Mouse (Mus musculus) right cerebral cortex, postnatal 36 days (tissue): ENCODE measurements at regions not wholly inside any gene's neighbourhood (a gene's known extent, or its start where the extent isn't known, plus 50 kb on each side); places are given as distances from the start of the nearest gene placed in this dataset.

Experiments used
- DNase-seq, 2 experiments: peaks; one replicate each; pipeline ENCODE4 v3.0.0; 2022; ENCODE audit warnings: low spot score in 2 of 2, mixed read lengths in 1 of 2

DNA sequence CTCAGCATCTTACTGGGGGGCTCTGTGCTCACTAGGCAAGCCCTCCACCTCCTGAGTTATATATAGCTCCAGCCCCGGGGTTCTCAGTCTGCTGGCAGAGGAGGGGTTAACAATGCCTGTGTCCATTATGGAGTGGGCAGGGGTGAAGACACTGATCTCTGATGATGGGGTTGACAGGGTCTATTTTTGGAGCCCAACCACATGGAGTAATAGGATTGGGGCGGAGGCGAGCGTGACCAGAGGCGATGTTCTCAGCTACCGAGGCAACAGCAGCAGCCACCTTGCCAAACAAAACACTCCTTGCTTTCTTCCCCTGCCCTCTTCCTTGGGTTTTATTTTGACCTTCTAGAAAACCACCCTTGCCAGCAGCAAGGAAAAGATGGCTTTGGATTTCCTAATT lies 141.1 kb upstream of the Gli2 start:
- DNase-seq, result no peak

DNA sequence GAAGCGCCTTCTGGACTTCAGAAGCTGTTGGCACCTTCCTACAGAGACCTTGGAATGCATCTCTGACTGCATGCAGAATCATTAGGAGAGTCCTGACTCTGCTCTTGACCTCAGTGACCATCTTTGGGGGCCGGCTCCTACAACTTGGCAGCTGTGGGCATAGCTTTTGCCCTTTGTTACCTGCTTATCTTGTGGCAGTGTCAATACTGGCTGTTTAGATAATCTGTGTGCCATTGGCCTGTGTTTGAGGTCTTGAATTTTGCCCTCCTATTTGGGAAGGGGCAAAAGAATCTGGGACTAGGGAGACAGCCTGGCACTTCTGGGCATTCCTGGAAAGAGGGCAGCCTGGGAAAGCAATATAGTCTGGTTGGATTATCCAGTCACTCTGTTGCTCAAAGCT lies 137.8 kb upstream of the Gli2 start:
- DNase-seq, result no peak

DNA sequence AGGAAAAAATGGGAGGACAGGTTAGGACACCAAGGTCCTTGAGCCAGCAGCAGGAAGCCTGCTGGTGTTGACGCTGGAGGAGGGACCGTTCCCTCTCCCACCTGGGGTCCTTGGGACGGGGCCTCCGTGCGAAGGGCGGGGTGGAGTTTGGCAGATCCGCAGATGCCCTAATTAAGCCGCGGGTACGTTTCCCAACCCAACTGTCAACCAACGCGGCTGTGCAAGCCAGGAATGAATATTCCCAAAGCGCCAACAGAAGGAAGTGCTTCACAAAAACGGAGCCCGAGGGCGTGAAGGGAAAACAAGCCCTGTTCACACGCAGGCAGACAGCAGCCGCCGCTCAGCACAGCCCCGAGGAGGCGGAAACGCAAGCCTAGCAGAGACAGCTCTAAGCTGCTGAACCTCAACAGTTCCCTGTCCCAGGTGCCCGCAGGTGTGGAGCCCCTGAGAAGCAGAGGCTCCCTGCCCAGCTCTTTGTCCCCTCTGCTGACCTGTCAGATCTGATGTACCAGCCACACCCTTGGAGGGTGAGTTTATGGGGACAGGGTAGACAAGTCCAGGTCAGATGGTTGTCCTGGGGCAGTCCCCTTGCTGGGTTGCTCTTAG lies 136.1 kb upstream of the Gli2 start:
- peak; percentile 70 to 73 for DNase-seq

DNA sequence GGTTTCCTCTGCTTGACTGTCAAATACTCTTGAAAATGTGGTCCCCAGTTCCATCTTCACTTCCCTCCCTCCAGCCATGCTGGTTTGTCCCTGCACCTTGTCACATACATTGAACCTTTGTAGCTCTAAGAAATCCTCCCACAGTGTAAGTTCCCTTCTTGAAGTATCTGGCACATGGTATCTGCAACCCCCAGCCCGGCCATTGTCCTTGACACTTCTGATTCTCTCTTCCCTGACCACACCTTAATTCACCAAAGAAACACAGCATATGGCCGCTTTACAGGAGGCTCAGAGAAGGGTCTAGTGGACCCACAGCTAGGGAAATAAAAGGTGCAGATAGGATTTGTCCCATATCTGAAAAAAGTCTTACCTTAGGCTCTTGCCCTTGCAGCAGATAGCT lies 133.9 kb upstream of the Gli2 start:
- no peak for DNase-seq

DNA sequence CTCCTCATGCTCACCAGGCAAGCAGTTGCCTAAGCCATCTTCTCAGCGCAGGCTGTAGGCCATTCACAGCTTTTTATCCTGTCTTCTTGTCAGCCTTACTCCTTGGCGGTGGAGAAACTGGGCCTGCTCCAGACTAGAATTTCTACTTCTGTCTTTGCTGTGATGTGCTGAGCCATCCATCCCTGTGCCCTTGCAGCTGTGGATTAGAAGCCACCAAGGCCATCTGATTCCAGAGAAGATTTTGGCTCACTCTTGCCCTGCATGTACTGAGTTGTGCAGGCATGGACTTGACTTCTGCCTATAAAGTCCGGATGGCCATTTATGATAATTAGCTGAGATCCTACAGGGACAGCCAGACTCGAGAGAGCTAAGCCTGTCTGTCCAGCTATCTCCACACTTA lies 133.4 kb upstream of the Gli2 start:
- DNase-seq, result no peak

DNA sequence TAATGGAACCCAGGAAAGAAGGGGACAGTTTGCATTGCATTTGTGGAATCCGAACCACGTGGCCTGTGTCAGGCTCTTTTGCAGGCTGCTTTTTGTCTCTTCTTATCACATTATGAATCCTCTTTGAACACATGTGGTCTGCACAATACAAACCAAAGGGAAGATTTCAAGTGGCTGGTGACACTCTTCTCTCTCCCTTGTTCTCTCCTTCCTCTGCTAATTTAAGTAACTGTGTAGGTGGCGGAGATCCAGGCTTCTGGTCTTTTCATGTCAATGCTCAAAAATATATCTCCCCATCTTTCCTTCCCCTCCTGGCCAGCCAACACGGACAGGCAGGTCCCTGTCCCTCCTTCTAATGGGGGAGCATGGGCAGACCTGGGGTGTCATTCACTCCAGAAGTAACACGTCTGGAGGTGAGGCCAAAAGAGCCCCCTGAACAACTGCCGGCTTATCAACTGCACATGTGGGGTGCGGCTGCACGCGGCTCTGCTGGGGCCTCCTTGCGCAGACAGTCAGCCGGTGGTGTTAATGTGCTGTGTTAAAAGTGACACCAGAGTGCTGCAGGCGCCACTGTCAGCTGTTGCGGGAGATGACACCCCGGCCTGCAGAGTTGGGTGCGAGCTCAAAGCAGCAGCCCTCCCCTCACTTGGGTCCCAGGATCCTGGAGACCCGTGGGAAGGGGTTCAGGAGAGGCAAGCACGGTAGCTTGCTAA lies 130.3 kb upstream of the Gli2 start:
- peak; percentile 14 to 36 for DNase-seq

DNA sequence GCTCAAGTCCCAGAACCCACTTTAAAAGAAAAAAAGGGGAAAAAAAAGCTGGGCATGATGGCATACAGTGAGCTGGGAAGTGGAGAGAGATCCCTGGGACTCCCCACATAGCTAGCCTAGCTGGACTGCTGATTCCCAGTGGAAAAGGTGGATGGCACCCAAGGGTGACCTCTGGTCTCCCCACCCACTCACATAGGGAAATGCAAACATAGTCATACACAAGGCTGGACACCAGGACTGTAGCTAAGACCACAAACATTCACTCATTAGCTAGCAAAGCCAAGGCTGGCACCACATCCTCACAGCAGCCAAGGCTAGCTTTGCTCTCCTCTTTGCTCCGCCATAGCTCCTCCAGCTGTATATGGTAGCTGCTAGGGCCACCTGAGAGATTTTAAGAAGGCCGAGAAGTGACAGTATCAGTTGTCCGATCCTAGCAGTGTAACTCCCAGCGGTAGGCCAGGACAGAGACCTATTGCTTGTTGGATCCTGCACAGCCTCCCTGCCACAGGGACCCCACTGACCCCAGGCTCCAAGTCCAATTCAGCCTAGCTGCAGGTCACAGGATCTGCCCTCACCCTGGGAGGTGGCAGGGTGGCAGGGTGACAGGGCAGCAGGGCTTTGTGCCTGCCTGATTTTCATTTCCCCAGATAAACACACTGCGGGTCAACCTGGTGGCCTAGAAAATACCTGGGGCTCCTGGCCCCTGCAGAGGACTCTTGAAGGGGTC lies 119.8 kb upstream of the Gli2 start:
- DNase-seq, result no peak

DNA sequence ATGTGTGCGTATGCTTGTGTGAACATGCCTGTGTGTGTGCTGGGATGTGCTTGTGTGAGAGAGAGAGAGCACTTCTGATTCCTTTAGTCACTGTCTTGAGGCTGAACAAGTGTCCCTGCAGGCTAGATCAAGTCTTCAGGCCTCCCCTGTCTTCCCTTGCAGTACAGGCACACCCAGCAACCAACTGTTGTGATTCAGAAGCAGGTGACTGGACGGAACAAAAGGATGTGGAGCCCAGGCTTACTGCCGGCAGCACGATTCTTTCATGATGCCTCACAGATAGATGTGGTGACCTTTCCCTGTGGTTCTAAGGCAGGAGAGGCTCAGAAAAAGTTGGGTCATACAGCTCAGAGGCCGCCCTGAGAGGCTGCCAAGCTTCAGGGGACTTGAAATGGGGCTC lies 114.0 kb upstream of the Gli2 start:
- no peak for DNase-seq

DNA sequence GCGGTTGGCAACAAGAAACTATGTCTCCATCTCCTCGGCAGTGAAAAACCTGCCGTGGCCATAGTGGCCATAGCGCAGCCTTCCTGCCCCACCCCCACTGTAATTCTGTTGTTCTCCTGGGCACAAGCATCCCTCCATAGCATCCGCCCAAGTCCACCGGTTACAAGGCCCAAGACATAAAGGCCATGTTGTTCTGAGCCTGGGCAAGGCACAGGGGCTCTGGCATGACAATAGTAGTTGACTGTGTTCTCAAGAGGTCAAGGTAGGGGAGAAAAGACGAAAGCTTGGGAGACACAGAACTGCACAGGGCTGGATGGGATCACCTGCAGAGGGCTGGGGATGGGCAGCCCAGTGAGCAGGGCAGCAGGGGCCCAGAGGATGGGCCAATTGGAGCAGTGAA lies 112.9 kb upstream of the Gli2 start:
- no peak for DNase-seq

DNA sequence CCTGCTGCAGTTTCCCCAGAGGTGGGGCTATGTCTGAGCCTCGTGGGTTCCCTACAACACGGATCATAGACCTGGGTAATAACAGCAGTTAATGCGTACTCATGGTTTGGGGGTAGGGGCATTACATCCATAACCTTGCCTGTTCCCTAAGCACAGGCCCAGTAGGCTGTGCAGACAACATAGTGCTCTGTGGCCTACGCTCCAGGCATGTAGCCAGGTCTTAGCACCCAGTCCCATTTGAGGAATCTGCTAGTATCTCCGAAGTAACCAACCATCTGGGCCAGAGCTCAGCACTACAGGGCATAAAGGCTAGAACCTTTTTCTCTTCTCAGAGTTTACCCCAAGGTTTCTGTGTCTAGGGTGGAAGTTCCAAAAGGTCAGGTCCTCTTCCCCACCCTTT lies 111.4 kb upstream of the Gli2 start:
- DNase-seq, result no peak

DNA sequence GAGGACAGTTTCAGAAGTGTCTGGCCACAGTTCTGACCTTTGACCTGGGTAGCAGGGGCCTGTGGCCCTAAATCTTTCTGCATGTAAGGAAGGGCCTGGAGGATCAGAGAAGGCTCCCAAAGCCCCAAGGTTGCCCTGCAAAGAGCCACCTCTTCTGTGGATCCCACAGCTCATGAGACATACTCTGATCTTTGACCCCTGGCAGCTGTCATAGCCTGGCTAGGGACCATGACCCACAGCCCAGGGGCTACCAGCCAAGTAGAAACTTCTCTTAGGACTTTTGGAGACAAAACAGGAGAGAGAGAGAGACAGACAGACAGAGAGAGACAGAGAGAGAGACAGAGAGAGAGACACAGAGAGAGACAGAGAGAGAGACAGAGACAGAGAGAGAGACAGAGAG lies 110.4 kb upstream of the Gli2 start:
- DNase-seq, result no peak

DNA sequence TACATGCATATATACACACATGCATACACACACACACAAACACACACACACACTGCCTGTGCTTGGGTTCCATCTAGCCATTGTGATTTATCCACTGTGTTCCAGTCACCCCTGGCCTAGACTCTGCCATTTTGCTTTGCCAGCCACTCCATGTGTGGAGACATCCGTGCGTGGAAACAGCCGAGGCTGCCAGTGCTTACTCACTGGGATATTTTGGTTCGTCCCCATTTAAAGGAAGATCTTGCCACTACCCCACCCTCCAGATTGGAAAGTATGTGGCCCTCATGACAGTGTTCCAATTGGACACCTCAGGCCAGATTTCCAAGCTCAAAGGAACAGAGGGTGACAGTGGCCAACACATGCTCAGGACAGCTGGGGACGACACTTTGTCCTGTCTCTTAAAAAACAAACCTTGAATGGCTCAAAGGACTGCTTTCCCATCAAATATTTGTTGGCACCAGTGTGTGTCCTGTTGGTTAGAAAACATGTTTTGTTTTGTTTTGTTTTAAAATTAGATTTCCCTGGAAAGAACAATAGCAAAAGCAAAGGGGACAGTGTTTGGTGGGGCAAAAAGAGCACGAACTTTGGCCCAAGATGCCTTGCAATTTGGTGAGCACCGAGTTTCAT lies 109.8 kb upstream of the Gli2 start:
- DNase-seq, result no peak

DNA sequence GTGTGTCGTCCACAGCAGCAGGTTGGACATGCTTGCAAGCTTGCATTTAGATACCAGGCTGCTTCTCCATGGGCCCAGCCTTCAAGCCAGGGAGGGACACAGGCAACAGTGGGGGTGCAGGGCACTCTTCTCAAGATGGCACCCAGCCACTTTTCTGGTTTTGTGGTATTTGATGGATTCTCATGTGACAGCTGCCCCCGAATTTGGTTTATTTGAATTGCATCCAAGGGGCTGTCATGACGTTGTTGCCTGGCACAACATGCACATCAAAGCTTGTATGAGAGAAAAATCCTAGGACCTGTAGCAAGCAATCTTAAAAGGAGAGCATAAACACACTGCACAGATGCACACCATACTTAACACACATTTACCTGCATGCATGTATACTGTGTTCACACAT lies 108.3 kb upstream of the Gli2 start:
- no peak for DNase-seq

DNA sequence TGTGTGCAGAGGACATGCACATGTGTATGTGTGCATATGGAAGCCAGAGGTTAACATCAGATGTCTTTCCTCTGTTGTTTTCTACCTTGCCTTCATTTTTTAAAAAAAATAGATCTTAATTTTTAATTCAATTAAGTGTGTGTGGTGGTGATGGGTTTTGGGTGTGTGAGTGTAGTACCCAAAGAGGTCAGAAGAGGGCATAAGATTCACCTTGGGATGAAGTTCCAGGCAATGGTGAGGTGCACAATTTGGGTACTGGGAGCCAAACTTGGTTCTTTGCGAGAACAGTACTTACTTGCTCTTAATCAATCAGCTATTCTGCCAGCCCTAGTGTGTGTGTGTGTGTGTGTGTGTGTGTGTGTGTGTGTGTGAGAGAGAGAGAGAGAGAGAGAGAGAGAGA lies 106.9 kb upstream of the Gli2 start:
- DNase-seq, result no peak

DNA sequence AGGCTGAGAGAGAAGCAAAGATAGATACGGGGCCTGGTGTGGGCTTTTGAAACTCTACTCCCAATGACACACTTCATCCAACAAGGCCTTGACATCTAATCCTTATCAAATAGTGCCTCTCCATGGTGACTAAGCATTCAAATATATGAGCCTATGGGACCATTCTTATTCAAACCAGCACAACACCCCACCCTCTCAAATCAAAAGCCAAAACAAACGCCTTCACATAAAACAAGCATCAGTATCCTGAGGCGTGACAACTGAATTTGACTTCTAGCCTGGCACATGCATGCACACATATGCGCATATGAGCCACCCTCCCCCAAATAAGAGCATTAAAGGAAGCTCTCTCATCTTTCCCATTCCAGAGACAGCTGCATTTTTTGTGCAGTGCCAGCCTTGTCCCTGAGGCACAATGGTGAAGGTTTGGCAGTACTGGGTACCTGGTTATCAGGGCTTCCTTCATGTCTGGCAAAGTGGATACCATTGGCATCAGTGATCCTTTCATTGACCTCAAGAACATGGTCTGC lies 103.8 kb upstream of the Gli2 start:
- DNase-seq, result no peak

DNA sequence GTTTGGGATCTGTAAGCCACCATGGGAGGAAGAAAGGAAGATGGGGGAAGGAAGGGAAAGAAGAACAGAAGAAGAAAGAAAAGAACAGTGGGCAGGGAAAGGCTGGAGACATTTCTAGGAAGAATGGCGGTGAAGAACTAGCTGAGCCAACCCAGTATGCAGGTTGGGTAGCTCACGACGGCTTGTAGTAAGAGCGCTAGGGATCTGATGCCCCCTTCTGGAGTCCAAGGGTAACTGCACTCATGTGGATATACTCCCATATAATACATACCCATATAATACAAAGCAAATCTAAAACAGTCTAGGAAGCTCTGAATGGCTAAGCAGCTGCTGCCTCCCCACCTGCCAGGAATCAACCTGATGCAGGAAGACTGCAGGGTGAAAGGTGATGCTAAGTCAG lies 100.2 kb upstream of the Gli2 start:
- no peak for DNase-seq

DNA sequence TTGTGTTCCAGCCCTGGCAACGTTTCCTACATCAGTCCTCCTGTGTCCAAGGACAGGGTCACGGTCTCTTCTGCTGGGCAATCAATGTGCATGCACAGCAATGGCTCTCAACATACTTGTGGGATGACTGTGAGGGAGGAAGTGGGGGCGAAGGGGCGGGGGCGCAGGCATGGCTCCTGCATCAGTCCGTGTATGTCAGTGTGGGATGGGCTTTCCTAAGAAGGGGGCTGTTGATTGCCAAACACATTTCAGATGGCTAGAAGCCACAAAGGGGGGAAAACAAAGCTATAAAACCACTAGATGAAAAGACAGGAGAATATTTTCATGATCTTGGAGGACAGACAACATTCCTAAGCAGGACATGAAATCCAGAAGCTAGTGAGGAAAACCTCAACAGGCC lies 99.4 kb upstream of the Gli2 start:
- DNase-seq, result no peak

DNA sequence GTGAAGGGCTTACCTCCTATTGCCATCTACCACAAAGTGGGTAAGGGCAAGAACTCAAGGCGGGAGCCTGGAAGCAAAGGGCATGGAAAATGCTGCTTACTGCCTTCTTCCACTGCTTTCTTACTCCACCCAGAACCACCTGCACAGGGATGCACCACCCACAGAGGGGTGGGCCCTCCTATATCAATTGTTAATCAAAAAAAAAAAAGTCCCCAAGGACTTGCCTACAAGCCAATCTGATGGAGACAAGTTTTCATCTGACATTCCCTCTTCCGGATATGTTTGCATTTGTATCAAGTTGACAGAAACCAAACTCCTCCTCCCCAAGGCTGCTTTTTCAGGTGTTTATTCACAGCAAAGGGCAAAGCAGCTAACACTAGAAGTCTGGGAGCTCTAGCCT lies 94.1 kb upstream of the Gli2 start:
- no peak for DNase-seq

DNA sequence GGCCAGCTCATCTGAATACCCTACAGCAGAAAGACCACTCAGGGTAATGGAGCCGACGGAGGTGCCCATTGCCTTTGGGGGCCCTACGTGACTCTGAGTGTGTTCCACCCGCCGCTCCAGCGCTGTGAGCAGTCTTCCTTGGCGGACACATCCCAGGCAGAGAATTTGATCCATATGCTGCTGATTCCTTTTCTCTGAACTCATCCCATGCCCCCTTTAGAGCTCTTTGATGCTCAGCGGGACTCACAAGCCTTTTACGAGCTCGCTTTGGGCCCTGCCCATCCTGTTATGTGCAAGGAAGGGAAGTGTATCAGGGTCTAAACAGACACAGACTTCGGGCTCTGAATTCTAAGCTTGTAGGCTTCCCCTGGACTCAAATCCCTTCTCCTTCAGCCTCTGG lies 90.4 kb upstream of the Gli2 start:
- no peak for DNase-seq

DNA sequence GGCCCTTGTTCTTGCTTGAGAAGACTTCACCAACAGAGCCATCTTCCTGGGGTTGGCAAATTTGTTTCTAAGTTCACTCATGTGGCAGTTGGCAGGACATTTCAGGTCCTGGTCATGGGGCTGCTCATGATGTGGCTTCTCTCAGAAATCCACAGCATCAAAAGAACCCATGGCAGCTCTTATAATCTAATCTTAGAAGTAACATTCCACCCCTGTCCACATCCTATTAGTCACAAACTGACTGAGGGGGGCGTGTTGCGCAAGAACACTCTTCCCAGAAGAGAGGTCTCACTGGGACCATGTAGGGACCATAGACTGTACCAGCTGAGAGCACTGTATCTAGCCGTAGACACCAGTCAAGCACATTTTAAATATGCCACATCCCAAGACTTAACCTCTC lies 75.6 kb upstream of the Gli2 start:
- DNase-seq, result no peak

DNA sequence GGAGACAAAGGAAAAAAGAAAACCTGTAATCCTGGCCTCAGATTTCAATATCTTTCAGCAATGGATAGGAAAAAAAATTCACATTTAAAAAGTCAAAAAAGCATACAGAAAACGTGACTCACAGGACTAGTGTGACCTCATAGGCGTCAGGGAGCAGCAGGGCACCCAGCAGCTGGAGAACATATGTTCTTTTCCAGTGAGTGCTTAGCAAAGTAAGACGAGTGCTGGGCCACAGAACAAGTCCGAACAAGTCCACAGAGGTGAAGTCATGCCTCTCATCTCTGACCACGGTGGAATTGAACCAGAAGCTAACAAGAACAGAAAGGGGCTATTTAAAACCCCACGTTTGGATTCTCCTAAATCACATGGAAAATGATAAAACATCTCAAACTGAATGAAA lies 72.1 kb upstream of the Gli2 start:
- DNase-seq, result no peak

DNA sequence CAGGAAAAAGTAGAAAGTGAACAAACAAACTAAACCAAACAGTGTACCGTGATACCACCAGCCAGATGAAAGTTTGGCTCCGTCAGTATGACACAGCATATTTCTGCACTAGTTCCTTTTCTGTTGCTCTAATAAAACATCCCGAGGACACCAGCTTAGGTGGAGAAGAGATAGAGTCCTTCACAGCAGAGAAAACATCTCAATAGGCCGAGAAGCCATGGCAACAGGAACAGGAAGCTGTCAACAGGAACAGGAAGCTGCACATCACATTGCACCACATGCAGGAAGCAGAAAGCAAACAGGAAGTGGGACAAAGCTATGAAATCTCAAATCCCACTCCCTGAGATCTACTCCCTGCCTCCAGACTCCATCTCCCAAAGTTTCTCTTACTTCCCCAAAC lies 71.4 kb upstream of the Gli2 start:
- DNase-seq, result no peak

DNA sequence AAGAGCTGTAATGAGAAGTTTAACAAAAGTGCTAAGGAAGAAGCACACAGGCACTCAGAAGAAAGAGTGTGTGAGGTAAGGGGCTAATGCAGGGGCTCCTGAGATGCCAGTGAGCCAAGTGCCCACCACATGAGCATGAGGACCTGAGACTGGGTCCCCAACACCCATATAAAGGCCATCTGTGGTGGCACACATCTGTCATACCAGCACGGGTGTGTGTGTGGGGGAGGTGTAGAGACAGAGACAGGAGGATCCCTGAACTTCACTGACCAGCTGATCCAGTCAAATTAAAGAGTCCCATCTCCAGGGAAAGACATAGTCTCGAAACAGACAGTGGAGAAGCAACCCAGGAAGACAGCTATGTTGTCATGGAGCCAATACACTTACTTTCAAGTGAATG lies 70.6 kb upstream of the Gli2 start:
- DNase-seq, result no peak
